Mouse (Mus musculus) cerebellum, adult 9-11 months (tissue): ENCODE results near the gene Ssbp2.

Source experiments
- DNase-seq: peaks from one replicate; pipeline ENCODE4 v3.0.0; 2022

The Ssbp2 gene

GRCm38 (mm10) chr13:91741280-91742047 is 281.4 kb downstream of the Ssbp2 start, which contains the start of gene Acot12:
TSS of gene Acot12 (plus strand) at chr13:91741512.
- peak; percentile 56 for DNase-seq

DNA sequence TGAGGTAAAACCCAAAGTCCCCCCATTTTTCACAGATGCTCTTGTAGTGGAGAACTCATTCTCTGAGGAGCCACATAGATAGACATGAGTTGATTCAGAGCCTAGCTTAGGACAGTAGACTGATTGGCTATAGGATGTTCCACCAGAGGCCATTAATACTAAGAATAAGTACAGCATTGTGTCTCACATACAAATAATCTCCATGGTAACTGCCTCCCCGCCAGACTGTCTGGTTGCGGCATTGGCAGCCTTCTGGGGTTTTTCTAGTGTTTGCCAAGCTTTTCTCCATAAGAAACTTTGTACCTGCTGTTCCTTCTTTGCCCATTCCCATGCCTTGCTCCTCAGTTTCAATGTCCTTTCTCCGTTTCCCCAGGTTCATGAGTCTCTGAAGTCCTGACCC is 283.1 kb downstream of the Ssbp2 start:
- no peak for DNase-seq

DNA sequence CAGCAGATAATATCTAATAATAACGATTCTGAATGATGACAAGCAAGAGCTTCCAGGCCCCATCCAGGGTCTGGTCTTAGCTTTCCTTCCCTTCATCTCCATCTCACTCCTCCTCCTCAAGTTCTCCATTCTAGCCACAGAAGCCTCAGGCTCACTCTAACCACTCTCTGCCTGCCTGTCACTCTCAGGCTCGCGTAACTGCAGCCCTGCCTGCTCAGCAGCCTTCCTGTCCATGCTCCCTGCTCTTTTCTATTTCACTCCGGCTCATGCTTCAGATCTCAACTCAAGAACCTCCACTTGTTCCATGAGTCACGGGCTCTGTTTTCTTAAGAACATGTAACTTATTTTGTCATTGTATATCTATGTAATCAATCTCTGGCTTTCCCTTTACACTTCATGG is 286.4 kb downstream of the Ssbp2 start:
- DNase-seq = no peak

- no peak for DNase-seq
Observed at GRCm38 (mm10) chr13:91748401-91748800, 288.3 kb downstream of the Ssbp2 start.

DNA sequence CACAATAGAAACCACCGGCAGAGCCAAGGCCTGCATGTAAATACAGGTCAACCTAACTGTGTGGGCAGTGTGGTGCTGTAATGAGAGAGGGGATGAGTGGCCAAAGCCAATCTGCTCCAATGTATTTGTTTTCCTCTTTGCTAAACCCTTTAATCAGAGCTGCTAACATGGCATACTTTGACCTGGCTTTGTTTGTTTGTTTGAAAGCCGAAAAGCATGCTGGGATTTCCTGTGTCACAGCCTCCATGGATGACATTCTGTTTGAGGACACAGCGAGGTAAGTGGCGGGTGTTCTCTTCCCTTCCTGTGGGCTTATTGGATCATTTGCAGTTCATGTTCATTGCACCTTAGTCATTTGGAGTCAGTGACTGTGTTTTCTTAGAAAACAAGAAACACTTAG is 289.9 kb downstream of the Ssbp2 start:
- DNase-seq = no peak
